17 mouse cellular contexts compared by ENCODE assay signal in the genomic region with DNA sequence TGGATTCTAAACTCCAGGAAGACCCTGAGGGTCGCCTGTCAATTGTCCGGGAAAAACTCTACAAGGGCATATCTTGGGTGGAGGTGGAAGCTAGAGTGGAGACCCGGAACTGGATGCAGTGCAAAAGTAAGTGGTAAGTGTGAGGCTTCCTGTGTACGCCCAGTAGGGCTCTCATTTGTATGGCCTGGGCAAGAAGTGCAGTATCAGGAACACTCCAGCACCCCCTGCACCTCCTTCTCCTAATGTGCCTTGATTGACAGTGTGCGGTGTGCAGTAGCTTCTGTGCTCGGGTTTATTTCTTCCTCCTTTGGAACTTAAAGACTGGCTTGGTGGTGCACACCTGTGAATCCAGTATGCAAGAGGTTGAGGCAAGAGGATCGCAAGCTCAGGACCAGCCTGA. TPM values are rescaled to one million over a fixed set of nuclear protein-coding genes. Genes with fewer than 3 reads are reported as not detected.
"Had no signal": no experiment of that assay in that cellular context is flagged by ENCODE, and none has a peak within 500 bp of the region (broad histone marks: within the 10 kb centered on the region; RNA-seq: fewer than 3 reads in every experiment).

No protein-coding gene starts in this region.

- H3K27ac ChIP-seq: midbrain, embryonic 10.5 days; midbrain, embryonic 12.5 days; neural tube, embryonic 12.5 days; stomach, embryonic 15.5 days; stomach, postnatal 0 days had no signal

- H3K9me3 ChIP-seq: midbrain, embryonic 10.5 days; midbrain, embryonic 12.5 days; neural tube, embryonic 12.5 days; stomach, embryonic 15.5 days had no signal

- ATAC-seq: midbrain, embryonic 16.5 days had no signal

- H3K4me2 ChIP-seq: lung, embryonic 14.5 days; midbrain, embryonic 12.5 days; neural tube, embryonic 12.5 days; stomach, embryonic 15.5 days had no signal

- H3K4me1 ChIP-seq: midbrain, embryonic 10.5 days; midbrain, embryonic 12.5 days; neural tube, embryonic 12.5 days; stomach, embryonic 15.5 days had no signal

- H3K4me3 ChIP-seq: midbrain, embryonic 10.5 days; midbrain, embryonic 12.5 days; neural tube, embryonic 12.5 days; stomach, embryonic 15.5 days had no signal

- H3K9ac ChIP-seq: lung, embryonic 14.5 days; midbrain, embryonic 12.5 days; neural tube, embryonic 12.5 days; stomach, embryonic 15.5 days had no signal

- DNase-seq: lung, adult 18-20 months; lung, embryonic 14.5 days; lung, postnatal 10 days; lung, postnatal 4 days; midbrain, embryonic 14.5 days; right cerebral cortex, postnatal 14 days; thymus, adult 2 months; thymus, postnatal 25 days; thymus, postnatal 4 days had no signal

- H3K27me3 ChIP-seq: midbrain, embryonic 12.5 days; neural tube, embryonic 12.5 days; stomach, embryonic 15.5 days had no signal

RNA-seq across cellular contexts. Expression of a gene that starts 19.8 kb away (rescaled TPM):
- total RNA-seq: megakaryocyte, adult 5-6 weeks; neutrophil, adult 5-6 weeks had no signal
